ENCODE assay signal across 17 mouse cellular contexts in the genomic region with DNA sequence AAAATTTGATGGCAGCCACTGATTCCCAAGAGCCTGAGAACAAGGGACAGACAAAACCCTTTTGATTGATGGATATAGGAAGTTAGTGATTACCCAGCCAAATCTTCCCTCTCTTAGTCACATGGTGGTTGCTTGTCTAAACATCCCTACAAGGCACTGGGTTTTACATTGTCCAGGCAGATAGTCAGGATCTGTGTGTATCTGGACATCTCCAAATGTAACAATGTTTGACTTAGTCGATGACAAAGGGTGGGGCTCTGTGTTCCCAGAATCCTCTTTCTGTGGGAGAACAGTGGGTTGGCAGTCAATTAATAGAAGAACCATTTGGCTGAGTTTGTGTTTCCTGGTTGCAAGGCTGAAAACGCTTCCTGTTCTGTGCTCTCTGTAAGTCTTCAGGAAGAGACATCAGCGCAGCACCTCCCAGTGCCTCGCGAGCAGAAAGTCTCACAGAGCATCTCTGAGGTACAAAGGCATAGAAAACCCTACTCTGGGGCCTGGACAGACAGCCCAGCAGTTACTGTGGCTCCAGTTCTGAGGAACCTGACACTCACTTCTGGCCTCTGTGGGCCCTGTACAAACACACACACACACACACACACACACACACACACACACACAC. TPM values are rescaled to one million over a fixed set of nuclear protein-coding genes. Genes with fewer than 3 reads are reported as not detected.
DNase-seq lines count a peak whose midpoint lies in the region; ATAC-seq and TF ChIP-seq lines count a peak whose summit lies in the region.
"Had no signal": no experiment of that assay in that cellular context is flagged by ENCODE, and none has a peak within 500 bp of the region (broad histone marks: within the 10 kb centered on the region; RNA-seq: fewer than 3 reads in every experiment).

No protein-coding gene starts in this region.

- H3K9ac ChIP-seq in embryonic facial prominence, embryonic 12.5 days: no peak overlapping the region
- no peak overlapping the region for H3K9ac ChIP-seq in lung, postnatal 0 days (replicated peaks; ENCODE audit: low read depth)
- no peak overlapping the region for H3K9ac ChIP-seq in intestine, postnatal 0 days (ENCODE audit: low read depth, low read length)
- H3K9ac ChIP-seq: neural tube, embryonic 15.5 days had no signal

- H3K9me3 ChIP-seq in embryonic facial prominence, embryonic 12.5 days: no peaks in the 10 kb centered on the region
- no peaks in the 10 kb centered on the region for H3K9me3 ChIP-seq in embryonic facial prominence, embryonic 10.5 days
- H3K9me3 ChIP-seq in lung, postnatal 0 days (ENCODE audit: low read length): no peaks in the 10 kb centered on the region
- no peaks in the 10 kb centered on the region for H3K9me3 ChIP-seq in intestine, postnatal 0 days (ENCODE audit: control insufficient read depth)
- H3K9me3 ChIP-seq: hindbrain, embryonic 10.5 days; neural tube, embryonic 15.5 days had no signal

- no peaks in the 10 kb centered on the region; the same call in 1 of the 2 replicates for H3K27me3 ChIP-seq in embryonic facial prominence, embryonic 12.5 days
- peaks cover 7% of the 10 kb centered on the region; the same call in 1 of the 2 replicates for H3K27me3 ChIP-seq in embryonic facial prominence, embryonic 10.5 days (replicated peaks; ENCODE audit: low read depth, poor library complexity, severe bottlenecking)
- no peaks in the 10 kb centered on the region for H3K27me3 ChIP-seq in lung, postnatal 0 days (replicated peaks; ENCODE audit: insufficient read depth, low read length)
- no peaks in the 10 kb centered on the region for H3K27me3 ChIP-seq in intestine, postnatal 0 days (replicated peaks; ENCODE audit: control insufficient read depth, insufficient read depth, low read length)
- H3K27me3 ChIP-seq: neural tube, embryonic 15.5 days had no signal

- 54% methylated on average over 5 of the region's 5 CpGs for WGBS in embryonic facial prominence, embryonic 12.5 days
- WGBS in embryonic facial prominence, embryonic 10.5 days: 70% methylated on average over 5 of the region's 5 CpGs
- WGBS in lung, postnatal 0 days: 13% methylated on average over 5 of the region's 5 CpGs
- 16% methylated on average over 5 of the region's 5 CpGs for WGBS in intestine, postnatal 0 days

- no peak for TF ChIP-seq CTCF in lung, postnatal 0 days (IDR thresholded peaks at IDR 0.05)
- no peak for TF ChIP-seq CTCF in intestine, postnatal 0 days (IDR thresholded peaks at IDR 0.05; ENCODE audit: low read depth)

- H3K4me2 ChIP-seq in embryonic facial prominence, embryonic 12.5 days (replicated peaks): no peak overlapping the region
- no peak overlapping the region for H3K4me2 ChIP-seq in lung, postnatal 0 days (replicated peaks; ENCODE audit: low read depth, low read length)
- H3K4me2 ChIP-seq in intestine, postnatal 0 days (replicated peaks; ENCODE audit: low read depth): peak overlapping the region; percentile 35
- H3K4me2 ChIP-seq: liver, embryonic 11.5 days; neural tube, embryonic 15.5 days had no signal

- TF ChIP-seq EP300 in lung, postnatal 0 days (IDR thresholded peaks at IDR 0.05): 0 out of 2 replicates have a peak, but pooled peaks have one; percentile 45

- H3K36me3 ChIP-seq in embryonic facial prominence, embryonic 12.5 days: no peaks in the 10 kb centered on the region
- no peaks in the 10 kb centered on the region for H3K36me3 ChIP-seq in embryonic facial prominence, embryonic 10.5 days (replicated peaks)
- no peaks in the 10 kb centered on the region for H3K36me3 ChIP-seq in lung, postnatal 0 days (ENCODE audit: insufficient read depth, low read length)
- H3K36me3 ChIP-seq in intestine, postnatal 0 days (ENCODE audit: control insufficient read depth, insufficient read depth): no peaks in the 10 kb centered on the region
- H3K36me3 ChIP-seq: hindbrain, embryonic 10.5 days; neural tube, embryonic 15.5 days had no signal

- no peak overlapping the region for H3K27ac ChIP-seq in embryonic facial prominence, embryonic 12.5 days
- H3K27ac ChIP-seq in embryonic facial prominence, embryonic 10.5 days (replicated peaks): no peak overlapping the region
- H3K27ac ChIP-seq in lung, postnatal 0 days (ENCODE audit: low read length): no peak overlapping the region
- H3K27ac ChIP-seq in intestine, postnatal 0 days (ENCODE audit: low read depth, low read length): peak overlapping the region; percentile 30; the same call in 1 of the 2 replicates
- H3K27ac ChIP-seq: heart, adult 2 months; hindbrain, embryonic 10.5 days; neural tube, embryonic 15.5 days had no signal

- no peak overlapping the region for H3K4me3 ChIP-seq in embryonic facial prominence, embryonic 12.5 days
- H3K4me3 ChIP-seq in embryonic facial prominence, embryonic 10.5 days: no peak overlapping the region
- H3K4me3 ChIP-seq in lung, postnatal 0 days (ENCODE audit: low read depth, low read length): no peak overlapping the region
- no peak overlapping the region for H3K4me3 ChIP-seq in intestine, postnatal 0 days (ENCODE audit: low read depth, low read length)
- H3K4me3 ChIP-seq: heart, adult 2 months; hindbrain, embryonic 10.5 days; neural tube, embryonic 15.5 days had no signal

- no peaks in the 10 kb centered on the region for H3K4me1 ChIP-seq in embryonic facial prominence, embryonic 12.5 days
- peaks cover 10% of the 10 kb centered on the region; the same call in 1 of the 2 replicates for H3K4me1 ChIP-seq in embryonic facial prominence, embryonic 10.5 days
- no peaks in the 10 kb centered on the region for H3K4me1 ChIP-seq in lung, postnatal 0 days (ENCODE audit: insufficient read depth, low read depth, low read length)
- no peaks in the 10 kb centered on the region for H3K4me1 ChIP-seq in intestine, postnatal 0 days (replicated peaks; ENCODE audit: control insufficient read depth, insufficient read depth, low read length)

- ATAC-seq in embryonic facial prominence, embryonic 12.5 days (ENCODE audit: insufficient number of reproducible peaks, insufficient read depth, low FRiP score, low TSS enrichment): 0 out of 2 replicates have a peak, but pooled peaks have one; percentile 15
- peak; percentile 89 for ATAC-seq in lung, postnatal 0 days
- no peak for ATAC-seq in intestine, postnatal 0 days
- ATAC-seq: midbrain, embryonic 16.5 days had no signal

- DNase-seq in embryonic facial prominence, embryonic 10.5 days (ENCODE audit: low spot score): no peak
- DNase-seq in lung, postnatal 0 days (ENCODE audit: low spot score): peak; percentile 62
- DNase-seq in lung, postnatal 4 days: no peak
- DNase-seq in thymus, postnatal 25 days: peak; percentile 14
- DNase-seq in layer of hippocampus, postnatal 14 days (ENCODE audit: low spot score in 2 of 2): no peak
- DNase-seq in testis, postnatal 14 days (ENCODE audit: low spot score): no peak
- DNase-seq: cerebellum, adult 2 months; heart, adult 2 months had no signal

RNA-seq across cellular contexts. Expression of a gene that starts 19.8 kb away (rescaled TPM):
- polyA plus RNA-seq in embryonic facial prominence, embryonic 12.5 days (2016; fragmentation: Nextera tagmentation; extraction: Ambion mirVana): not detected in 2 replicates
- polyA plus RNA-seq in embryonic facial prominence, embryonic 10.5 days (2016; fragmentation: Nextera tagmentation; extraction: Ambion mirVana): not detected in 2 replicates
- polyA plus RNA-seq in lung, postnatal 0 days (2015; fragmentation: Nextera tagmentation; extraction: Ambion mirVana): not detected in 2 replicates
- not detected in 2 replicates for polyA plus RNA-seq in intestine, postnatal 0 days (2015; fragmentation: Nextera tagmentation; extraction: Ambion mirVana)
- not detected for total RNA-seq in layer of hippocampus, postnatal 14 days (2021)
- total RNA-seq: heart, adult 2 months; left cerebral cortex, postnatal 14 days; megakaryocyte progenitor cell, adult 5-6 weeks had no signal
- polyA plus RNA-seq: brain, embryonic 14.5 days; cerebellum, adult 2 months; heart, adult 2 months; hindbrain, embryonic 10.5 days; liver, embryonic 11.5 days; midbrain, embryonic 16.5 days; neural tube, embryonic 15.5 days had no signal

RNA-seq across cellular contexts. Expression of a gene that starts 21.0 kb away (rescaled TPM):
- 0.26 and 0.53 TPM in 2 replicates for polyA plus RNA-seq in embryonic facial prominence, embryonic 12.5 days (2016; fragmentation: Nextera tagmentation; extraction: Ambion mirVana)
- 0.45 TPM in 1 of 2 replicates, not detected in the other for polyA plus RNA-seq in embryonic facial prominence, embryonic 10.5 days (2016; fragmentation: Nextera tagmentation; extraction: Ambion mirVana)
- polyA plus RNA-seq in lung, postnatal 0 days (2015; fragmentation: Nextera tagmentation; extraction: Ambion mirVana): 0.14 and 0.69 TPM in 2 replicates
- 0.16 and 0.27 TPM in 2 replicates for polyA plus RNA-seq in intestine, postnatal 0 days (2015; fragmentation: Nextera tagmentation; extraction: Ambion mirVana)
- total RNA-seq in layer of hippocampus, postnatal 14 days (2021): under 1 TPM; 0.39 to 0.55 TPM
- total RNA-seq: heart, adult 2 months had no signal

RNA-seq across cellular contexts. Expression of a gene that starts 42.9 kb away (rescaled TPM):
- polyA plus RNA-seq in embryonic facial prominence, embryonic 12.5 days (2016; fragmentation: Nextera tagmentation; extraction: Ambion mirVana): 5.7 TPM in 2 replicates
- 1.9 and 3.2 TPM in 2 replicates for polyA plus RNA-seq in embryonic facial prominence, embryonic 10.5 days (2016; fragmentation: Nextera tagmentation; extraction: Ambion mirVana)
- 27.2 and 27.8 TPM in 2 replicates for polyA plus RNA-seq in lung, postnatal 0 days (2015; fragmentation: Nextera tagmentation; extraction: Ambion mirVana)
- 19.8 and 22.4 TPM in 2 replicates for polyA plus RNA-seq in intestine, postnatal 0 days (2015; fragmentation: Nextera tagmentation; extraction: Ambion mirVana)
- total RNA-seq in layer of hippocampus, postnatal 14 days (2021): 10 to 100 TPM; 35.4 to 36.8 TPM

Comparison
In these comparisons a context has a peak if more than half of its experiments do, and no peak if none do; other contexts are left out.
1. DNase-seq: peak in lung, postnatal 0 days (single experiment) and thymus, postnatal 25 days (single experiment); none in embryonic facial prominence, embryonic 10.5 days (single experiment), lung, postnatal 4 days (0 of 2), layer of hippocampus, postnatal 14 days (0 of 2) and testis, postnatal 14 days (single experiment).